Mouse (Mus musculus): ENCODE data around the gene Slc4a5. TPM values are rescaled to one million over a fixed set of nuclear protein-coding genes. Genes with fewer than 3 reads are reported as not detected.

Gene Slc4a5
- total and polyA plus RNA-seq, 3 experiments = 0.04 TPM; not detected in 2

DNA sequence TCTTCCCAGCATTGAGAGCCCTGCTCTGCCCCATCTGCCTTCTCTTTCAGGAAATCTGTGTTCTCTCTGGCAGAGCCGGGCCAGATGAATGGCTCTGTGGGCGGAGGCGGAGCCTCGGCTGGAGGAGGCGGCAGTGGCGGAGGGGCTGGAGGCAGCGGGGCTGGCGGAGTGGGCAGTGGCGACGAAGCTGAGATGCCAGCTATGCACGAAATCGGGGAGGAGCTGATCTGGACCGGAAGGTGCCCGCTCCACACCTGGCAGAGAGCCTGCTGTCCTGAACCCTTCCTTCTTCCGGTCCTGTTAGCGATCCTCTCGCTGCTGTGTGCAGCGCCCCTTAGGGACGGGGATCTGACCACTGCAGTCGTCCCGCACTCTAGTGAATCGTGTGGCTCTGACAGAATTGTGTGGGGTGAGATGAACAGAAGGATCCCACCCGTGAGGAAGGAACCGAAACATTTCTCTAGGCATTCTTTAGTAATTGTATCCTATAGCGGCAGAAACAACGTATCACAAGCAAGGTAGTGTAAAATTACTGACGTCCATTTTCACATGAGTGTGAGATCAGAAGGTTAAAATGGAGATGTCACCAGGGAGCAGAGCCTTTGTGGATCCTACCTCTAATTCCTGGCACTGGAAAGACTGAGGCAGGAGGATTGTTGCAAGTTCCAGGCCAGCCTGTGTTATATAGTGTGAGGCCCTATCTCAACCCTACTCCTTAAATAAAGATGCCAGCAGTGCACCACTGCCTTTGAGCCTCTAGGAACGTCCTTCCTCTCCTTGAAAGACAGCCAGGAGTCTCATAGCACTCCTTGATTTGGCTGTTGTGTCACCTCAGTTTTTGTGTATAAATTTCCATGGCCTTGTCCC lies 48.7 kb downstream of the Slc4a5 start (continued):
- TF ChIP-seq ZKSCAN1 (IDR thresholded peaks at IDR 0.05; ENCODE audit: low read depth, low read length) (no peak), ELF1 (IDR thresholded peaks at IDR 0.05; ENCODE audit: low read depth, low read length) (peak; percentile 69), NRF1 (IDR thresholded peaks at IDR 0.05; ENCODE audit: insufficient read depth, low read depth, low read length, poor library complexity, severe bottlenecking) (no peak)

GRCm38 (mm10) chr6:83273733-83274132 lies 54.1 kb downstream of the Slc4a5 start:
- Histone ChIP-seq H3K27me3 (ENCODE audit: control insufficient read depth in 1 of 2, insufficient read depth in 2 of 2, low read length in 2 of 2) (peaks cover 2 to 3% of the 10 kb centered on the region in 2 experiments; a peak in 2 of 4 replicates), H3K27ac (ENCODE audit: control insufficient read depth, low read depth, low read length) (no peak overlapping the region), H3K4me3 (ENCODE audit: control insufficient read depth in 1 of 2, insufficient read depth in 1 of 2, low read depth in 2 of 2, low read length in 2 of 2) (no peak overlapping the region), H3K9ac (ENCODE audit: control insufficient read depth, low read depth, low read length, poor library complexity, severe bottlenecking) (no peak overlapping the region), H3K9me3 (replicated peaks; ENCODE audit: insufficient read depth, low read length) (no peaks in the 10 kb centered on the region), H3K4me1 (ENCODE audit: control insufficient read depth in 1 of 2, insufficient read depth in 2 of 2, low read length in 2 of 2) (peaks cover 0 to 4% of the 10 kb centered on the region in 2 experiments; a peak in 1 of 4 replicates), H3K36me3 (ENCODE audit: control insufficient read depth in 1 of 2, insufficient read depth in 2 of 2, low read length in 2 of 2) (no peaks in the 10 kb centered on the region; a peak in 2 of 4 replicates), H3K79me2 (ENCODE audit: control insufficient read depth, insufficient read depth, low read length, poor library complexity) (no peaks in the 10 kb centered on the region)
- no peak for DNase-seq (ENCODE audit: low read depth, low spot score)
- TF ChIP-seq NRF1 (IDR thresholded peaks at IDR 0.05; ENCODE audit: insufficient read depth, low read depth, low read length, poor library complexity, severe bottlenecking) = no peak
- TF ChIP-seq ZNF384 (IDR thresholded peaks at IDR 0.05; ENCODE audit: low read depth, low read length) = no peak
- TF ChIP-seq MYC (IDR thresholded peaks at IDR 0.05; ENCODE audit: low read depth, low read length) = no peak
- TF ChIP-seq TBP (IDR thresholded peaks at IDR 0.05; ENCODE audit: low read depth, low read length) = no peak
- no peak for TF ChIP-seq MAZ (IDR thresholded peaks at IDR 0.05; ENCODE audit: low read depth, low read length)
- no peak for TF ChIP-seq ETS1 (IDR thresholded peaks at IDR 0.05; ENCODE audit: low read depth, low read length)
- no peak for TF ChIP-seq MXI1 (IDR thresholded peaks at IDR 0.05; ENCODE audit: low read depth, low read length)

GRCm38 (mm10) chr6:83277151-83277550 lies 57.5 kb downstream of the Slc4a5 start:
- H3K27ac ChIP-seq (ENCODE audit: control insufficient read depth, low read depth, low read length) = no peak overlapping the region
- no peaks in the 10 kb centered on the region; a peak in 1 of 4 replicates for H3K27me3 ChIP-seq (ENCODE audit: control insufficient read depth in 1 of 2, insufficient read depth in 2 of 2, low read length in 2 of 2)
- no peak overlapping the region for H3K4me3 ChIP-seq (ENCODE audit: control insufficient read depth in 1 of 2, insufficient read depth in 1 of 2, low read depth in 2 of 2, low read length in 2 of 2)
- H3K36me3 ChIP-seq (ENCODE audit: control insufficient read depth in 1 of 2, insufficient read depth in 2 of 2, low read length in 2 of 2) = no peaks in the 10 kb centered on the region
- no peaks in the 10 kb centered on the region for H3K79me2 ChIP-seq (ENCODE audit: control insufficient read depth, insufficient read depth, low read length, poor library complexity)
- no peaks in the 10 kb centered on the region for H3K9me3 ChIP-seq (replicated peaks; ENCODE audit: insufficient read depth, low read length)
- H3K4me1 ChIP-seq (ENCODE audit: control insufficient read depth in 1 of 2, insufficient read depth in 2 of 2, low read length in 2 of 2) = peaks cover 0 to 4% of the 10 kb centered on the region in 2 experiments; a peak in 1 of 4 replicates
- DNase-seq (ENCODE audit: low read depth, low spot score) = no peak
- TF ChIP-seq MAZ (IDR thresholded peaks at IDR 0.05; ENCODE audit: low read depth, low read length) (no peak), USF2 (IDR thresholded peaks at IDR 0.05; ENCODE audit: borderline replicate concordance in 1 of 2, insufficient read depth in 1 of 2, low read depth in 1 of 2, low read length in 2 of 2) (no peak), POLR2AphosphoS2 (IDR thresholded peaks at IDR 0.05; ENCODE audit: low read length) (no peak), HCFC1 (IDR thresholded peaks at IDR 0.05; ENCODE audit: low read depth, low read length) (no peak), RAD21 (IDR thresholded peaks at IDR 0.05; ENCODE audit: low read depth, low read length) (no peak), EP300 (IDR thresholded peaks at IDR 0.05; ENCODE audit: low read depth in 1 of 2, low read length in 2 of 2) (no peak), ZKSCAN1 (IDR thresholded peaks at IDR 0.05; ENCODE audit: low read depth, low read length) (no peak), RCOR1 (IDR thresholded peaks at IDR 0.05; ENCODE audit: low read depth, low read length) (no peak), E2F4 (IDR thresholded peaks at IDR 0.05; ENCODE audit: borderline replicate concordance, low read depth, low read length) (no peak), MAX (IDR thresholded peaks at IDR 0.05; ENCODE audit: low read length) (no peak), MEF2A (IDR thresholded peaks at IDR 0.05; ENCODE audit: extremely low read depth, insufficient replicate concordance, low read depth, low read length, poor library complexity, severe bottlenecking) (no peak)
- H3K9ac ChIP-seq (ENCODE audit: control insufficient read depth, low read depth, low read length, poor library complexity, severe bottlenecking) = no peak overlapping the region
